Mouse (Mus musculus): ENCODE measurements at regions not wholly inside any gene's neighbourhood (a gene's known extent, or its start where the extent isn't known, plus 50 kb on each side); places are given as distances from the start of the nearest gene placed in this dataset.

DNA sequence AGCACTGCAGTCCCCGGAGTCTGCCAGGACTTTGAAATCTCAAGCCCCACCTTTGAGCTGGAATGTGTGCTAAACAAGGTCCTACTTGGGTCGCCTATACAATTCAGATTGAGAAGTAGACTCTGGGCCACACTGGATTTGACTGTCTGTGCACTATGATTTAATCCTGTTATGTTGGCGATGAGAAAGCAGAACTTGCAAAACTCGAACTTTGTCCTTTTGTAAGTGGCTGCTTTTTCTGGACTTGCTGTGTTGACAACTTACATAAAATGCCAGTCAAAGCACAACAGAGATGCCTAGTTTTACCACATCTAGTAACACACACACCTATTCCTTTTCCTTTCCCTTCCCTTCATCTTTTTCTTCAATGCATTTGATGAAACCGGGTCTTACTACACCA, 142.7 kb upstream of the Habp2 start:
- TF ChIP-seq EP300 (optimal IDR thresholded peaks at IDR 0.05), result no peak
- no peak for TF ChIP-seq CTCF (IDR thresholded peaks at IDR 0.05; ENCODE audit: low read depth)

All from stomach, postnatal 0 days (tissue).